Mouse (Mus musculus) heart, embryonic 12.5 days (tissue): ENCODE measurements around the gene Paqr4. TPM values are rescaled to one million over a fixed set of nuclear protein-coding genes. Genes with fewer than 3 reads are reported as not detected.
A peak's percentile ranks its signal among the peaks of the same experiment; 100 is the strongest.

ENCODE experiments used
- ATAC-seq: fragments of 200-750 bp; cut with Nextera tagmentation; 2 replicates; pipeline ENCODE4 v1.8.0; 2017; ENCODE audit warnings: moderate TSS enrichment, moderate library complexity; ENCODE audit not compliant: insufficient number of reproducible peaks, low FRiP score
- H3K27ac ChIP-seq: fragments of 300-500 bp; sonication (generic); 2 replicates; pipeline ENCODE4 v1.5.1; 2016; ENCODE audit warnings: mild to moderate bottlenecking, moderate library complexity; ENCODE audit not compliant: poor library complexity, severe bottlenecking
- H3K27me3 ChIP-seq: fragments of 300-500 bp; sonication (generic); replicated peaks from 2 replicates; pipeline ENCODE4 v1.6.1; 2016; ENCODE audit warnings: mild to moderate bottlenecking, moderate library complexity
- H3K36me3 ChIP-seq: fragments of 300-500 bp; sonication (generic); 2 replicates; pipeline ENCODE4 v1.6.1; 2016; ENCODE audit warnings: mild to moderate bottlenecking, moderate library complexity
- H3K4me1 ChIP-seq: fragments of 300-500 bp; sonication (generic); replicated peaks from 2 replicates; pipeline ENCODE4 v1.6.1; 2016; ENCODE audit warnings: mild to moderate bottlenecking
- H3K4me2 ChIP-seq: fragments of 300-500 bp; sonication (generic); 2 replicates; pipeline ENCODE4 v1.6.1; 2016; ENCODE audit warnings: mild to moderate bottlenecking, moderate library complexity
- H3K4me3 ChIP-seq: fragments of 300-500 bp; sonication (generic); 2 replicates; pipeline ENCODE4 v1.5.1; 2016; ENCODE audit warnings: mild to moderate bottlenecking
- H3K9ac ChIP-seq: fragments of 300-500 bp; sonication (generic); 2 replicates; pipeline ENCODE4 v1.6.1; 2016; ENCODE audit warnings: mild to moderate bottlenecking, moderate library complexity
- H3K9me3 ChIP-seq: fragments of 300-500 bp; sonication (generic); replicated peaks from 2 replicates; pipeline ENCODE4 v1.6.1; 2016; ENCODE audit warnings: mild to moderate bottlenecking, moderate library complexity
- WGBS: fragments of 180-500 bp; shearing (Covaris S2); methylation state at CpG from one replicate; pipeline ENCODE4 v1.1.7; 2016; 5-methylcytosine and 5-hydroxymethylcytosine counted together
- polyA plus RNA-seq: library from polyadenylated mRNA; unstranded; fragments of >200 nt; fragmentation: Nextera tagmentation; extraction: Ambion mirVana; gene quantifications from 2 replicates; pipeline ENCODE4 v1.2.1, GENCODE M21; 2016

Gene Paqr4
- polyA plus RNA-seq, 1 experiment from 2014 or later: 10.3 TPM

- no peak overlapping the region for H3K4me2 ChIP-seq
These were observed 917 bp upstream of the Paqr4 start for GRCm38 (mm10) chr17:23741359-23742209.

DNA sequence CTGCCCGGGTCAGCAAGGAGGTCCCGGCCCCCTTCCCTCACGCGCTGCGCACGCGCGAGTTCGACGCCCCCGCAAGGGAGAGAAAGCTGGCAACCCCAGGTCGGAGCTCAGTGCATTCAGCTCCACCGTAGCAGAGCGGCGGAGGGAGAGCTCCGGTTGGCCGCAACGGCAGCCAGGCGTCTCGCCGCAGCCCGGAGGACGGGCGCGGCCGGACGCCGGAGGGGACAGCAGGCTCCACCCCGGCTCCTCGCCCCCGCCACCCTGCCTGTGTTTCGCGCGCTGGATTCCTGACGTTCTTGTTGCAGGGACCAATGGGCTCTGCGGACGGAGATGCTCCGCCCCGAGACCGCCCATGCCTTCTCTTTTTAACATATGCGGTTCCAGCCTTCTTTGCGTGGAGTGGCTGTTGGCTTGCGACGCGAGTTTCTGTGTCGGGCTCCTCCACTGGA, 507 bp downstream of the Paqr4 start:
- Histone ChIP-seq H3K27ac (no peak overlapping the region), H3K4me2 (peak overlapping the region; percentile 98), H3K9me3 (no peaks in the 10 kb centered on the region), H3K4me3 (peak overlapping the region; percentile 66), H3K4me1 (peaks cover 43% of the 10 kb centered on the region), H3K27me3 (peaks cover 80% of the 10 kb centered on the region), H3K36me3 (peaks cover 19% of the 10 kb centered on the region), H3K9ac (peak overlapping the region; percentile 81)
- peak; percentile 76 for ATAC-seq
- WGBS: under 1% methylated on average over 46 of the region's 46 CpGs

More at GRCm38 (mm10) chr17:23741359-23742209, 917 bp upstream of the Paqr4 start:
- H3K9ac ChIP-seq: no peak overlapping the region
- H3K36me3 ChIP-seq: peaks cover 5% of the 10 kb centered on the region; the same call in 1 of the 2 replicates
- H3K4me1 ChIP-seq: peaks cover 55% of the 10 kb centered on the region
- WGBS: 47% methylated on average over 36 of the region's 38 CpGs
- ATAC-seq: no peak
- H3K27ac ChIP-seq: no peak overlapping the region
- H3K27me3 ChIP-seq: peaks cover 87% of the 10 kb centered on the region
- no peaks in the 10 kb centered on the region for H3K9me3 ChIP-seq
- H3K4me3 ChIP-seq: no peak overlapping the region

DNA sequence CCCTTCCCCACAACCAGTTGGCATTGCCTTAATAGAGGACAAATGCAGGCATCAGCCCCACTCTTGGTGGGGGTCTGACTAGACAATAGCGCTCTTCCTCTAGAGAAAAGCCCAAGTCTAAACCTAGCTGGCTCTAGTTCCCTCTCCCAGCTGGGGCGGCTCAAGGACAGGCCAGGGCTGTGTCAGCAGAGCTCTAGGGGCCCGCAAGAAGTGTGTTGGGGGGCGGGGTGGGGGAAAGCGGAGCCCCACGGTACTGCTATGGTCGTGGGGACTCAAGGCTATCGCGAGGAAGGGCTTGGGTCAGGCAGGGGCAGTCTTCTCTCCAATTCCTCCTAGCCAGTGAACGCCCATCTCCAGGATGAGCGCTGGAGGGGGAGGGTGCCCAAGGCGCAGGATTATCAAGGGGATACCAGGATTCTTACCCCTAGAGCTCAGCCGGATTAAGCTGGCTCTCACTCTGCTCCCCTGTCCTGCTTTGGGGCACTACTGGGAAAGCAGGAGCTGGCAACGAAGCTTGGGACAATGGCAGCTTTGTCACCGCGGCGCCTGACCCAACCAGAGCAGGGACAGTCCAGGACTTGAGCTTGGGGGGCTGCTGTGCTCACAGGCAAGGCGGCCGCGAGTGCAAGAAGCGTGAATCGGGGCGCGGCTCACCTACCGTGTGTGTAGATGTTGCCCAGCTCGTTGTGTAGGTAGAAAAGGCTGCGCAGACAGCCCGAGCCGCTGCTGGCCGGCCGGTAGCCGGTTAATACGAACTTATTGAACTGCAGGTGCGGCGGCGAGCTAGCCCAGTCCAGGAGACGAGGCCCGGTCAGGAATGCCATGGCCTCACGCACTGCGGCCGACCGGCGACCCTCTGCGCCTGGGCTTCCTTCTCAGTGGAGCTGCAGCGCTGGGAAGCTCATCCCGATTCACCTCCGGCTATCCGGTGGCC, 1.2 kb downstream of the Paqr4 start:
- Histone ChIP-seq H3K4me2 (peak overlapping the region; percentile 98), H3K27ac (no peak overlapping the region), H3K4me3 (peak overlapping the region; percentile 66), H3K9ac (peak overlapping the region; percentile 81), H3K9me3 (no peaks in the 10 kb centered on the region), H3K36me3 (peaks cover 26% of the 10 kb centered on the region), H3K4me1 (peaks cover 36% of the 10 kb centered on the region), H3K27me3 (peaks cover 73% of the 10 kb centered on the region)
- ATAC-seq: peak; percentile 38; the same call in 1 of the 2 replicates
- under 1% methylated on average over 48 of the region's 48 CpGs for WGBS

GRCm38 (mm10) chr17:23738836-23739201, 1.8 kb downstream of the Paqr4 start:
- WGBS: 33% methylated on average over 2 of the region's 2 CpGs
- ATAC-seq: no peak
- H3K36me3 ChIP-seq: peaks cover 32% of the 10 kb centered on the region
- H3K9ac ChIP-seq: peak overlapping the region; percentile 81; the same call in 1 of the 2 replicates
- H3K4me1 ChIP-seq: peaks cover 33% of the 10 kb centered on the region
- H3K9me3 ChIP-seq: no peaks in the 10 kb centered on the region
- H3K4me3 ChIP-seq: peak overlapping the region; percentile 66
- peaks cover 67% of the 10 kb centered on the region for H3K27me3 ChIP-seq
- H3K27ac ChIP-seq: no peak overlapping the region
- H3K4me2 ChIP-seq: peak overlapping the region; percentile 98

DNA sequence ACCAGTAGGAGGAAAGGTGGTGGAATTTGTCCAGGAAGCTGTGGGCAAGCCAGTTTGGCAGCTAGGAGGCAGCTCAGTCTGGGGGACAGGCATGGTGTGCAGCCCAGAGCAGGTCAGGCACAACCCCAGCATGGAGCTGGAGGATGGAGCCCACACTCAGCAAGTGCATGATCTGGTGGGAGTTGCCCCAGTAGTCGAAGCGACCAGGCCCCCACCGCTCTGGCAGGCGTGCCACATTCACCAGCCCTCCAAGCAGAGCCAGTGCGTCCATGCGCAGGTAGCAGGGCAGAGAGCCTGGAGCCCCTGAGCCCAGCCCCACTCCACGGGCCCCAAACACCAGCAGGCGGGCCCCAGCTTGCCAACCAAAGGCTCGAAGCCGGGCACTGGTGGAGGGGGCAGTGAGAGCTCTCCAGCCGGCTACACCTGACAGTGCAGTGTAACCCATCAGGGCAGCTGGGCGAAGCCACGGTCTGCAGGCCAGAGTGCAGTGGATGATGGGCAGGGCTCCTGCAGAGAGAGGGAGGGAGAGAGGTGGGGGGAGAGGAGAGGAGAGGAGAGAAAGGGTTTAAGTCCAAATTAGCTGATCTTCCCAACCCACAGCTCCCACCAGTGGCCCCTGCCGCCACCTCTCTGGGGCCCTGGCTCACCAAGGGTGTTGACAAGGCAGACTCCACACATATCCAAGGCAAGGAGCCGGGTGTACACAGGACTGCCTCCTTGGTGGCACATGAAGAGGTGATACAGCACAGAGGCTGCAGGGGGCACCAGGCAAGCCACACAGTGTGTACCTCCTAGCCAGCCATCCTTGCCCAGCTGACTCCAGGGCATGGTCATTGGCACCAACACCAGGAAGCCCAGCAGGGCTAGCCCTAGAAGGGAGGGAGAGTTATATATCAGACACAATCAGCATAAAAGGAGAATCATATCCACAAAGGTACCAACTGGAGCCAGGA, 2.9 kb downstream of the Paqr4 start:
- Histone ChIP-seq H3K4me2 (no peak overlapping the region), H3K27me3 (peaks cover 56% of the 10 kb centered on the region), H3K4me3 (no peak overlapping the region), H3K4me1 (peaks cover 33% of the 10 kb centered on the region), H3K9ac (0 out of 2 replicates have a peak overlapping the region, but pooled peaks have one; percentile 9), H3K9me3 (no peaks in the 10 kb centered on the region), H3K27ac (no peak overlapping the region), H3K36me3 (peaks cover 38% of the 10 kb centered on the region)
- 58% methylated on average over 15 of the region's 15 CpGs for WGBS
- no peak for ATAC-seq

GRCm38 (mm10) chr17:23734341-23734740, 6.3 kb downstream of the Paqr4 start:
- no peaks in the 10 kb centered on the region for H3K9me3 ChIP-seq
- no peak overlapping the region for H3K4me2 ChIP-seq
- peaks cover 17% of the 10 kb centered on the region for H3K4me1 ChIP-seq
- no peak overlapping the region for H3K9ac ChIP-seq
- H3K27ac ChIP-seq: no peak overlapping the region
- H3K4me3 ChIP-seq: no peak overlapping the region
- WGBS: 81% methylated on average over 1 of the region's 1 CpGs
- ATAC-seq: no peak
- peaks cover 29% of the 10 kb centered on the region for H3K27me3 ChIP-seq
- H3K36me3 ChIP-seq: peaks cover 38% of the 10 kb centered on the region

GRCm38 (mm10) chr17:23730441-23730840, 10.2 kb downstream of the Paqr4 start:
- Histone ChIP-seq H3K9ac (no peak overlapping the region), H3K4me2 (no peak overlapping the region), H3K9me3 (no peaks in the 10 kb centered on the region), H3K27me3 (0 out of 2 replicates have a peak, but pooled peaks cover under 1% of the 10 kb centered on the region), H3K36me3 (peaks cover 22% of the 10 kb centered on the region), H3K4me3 (no peak overlapping the region), H3K4me1 (peaks cover 7% of the 10 kb centered on the region), H3K27ac (no peak overlapping the region)
- no peak for ATAC-seq
- WGBS: 33% methylated on average over 1 of the region's 1 CpGs

- peak overlapping the region; percentile 91 for H3K27ac ChIP-seq
- WGBS: under 1% methylated on average over 19 of the region's 20 CpGs
- no peaks in the 10 kb centered on the region for H3K36me3 ChIP-seq
- peak overlapping the region; percentile 89 for H3K4me3 ChIP-seq
- no peaks in the 10 kb centered on the region for H3K9me3 ChIP-seq
- ATAC-seq: peak; percentile 93
- H3K4me1 ChIP-seq: peaks cover 8% of the 10 kb centered on the region
- H3K27me3 ChIP-seq: no peaks in the 10 kb centered on the region
- peak overlapping the region; percentile 87 for H3K9ac ChIP-seq
- H3K4me2 ChIP-seq: peak overlapping the region; percentile 72
These were observed 13.9 kb downstream of the Paqr4 start for GRCm38 (mm10) chr17:23726758-23727142.

GRCm38 (mm10) chr17:23725999-23726757, 14.5 kb downstream of the Paqr4 start, which contains the start of gene Pkmyt1:
TSS of gene Pkmyt1 (plus strand) at chr17:23726336.
- peak; percentile 95 for ATAC-seq
- Histone ChIP-seq H3K4me2 (peak within 1 kb of the TSS; percentile 72), H3K27ac (peak within 1 kb of the TSS; percentile 91), H3K4me1 (peaks cover 8% of the 10 kb centered on the region), H3K27me3 (peaks cover 3% of the 10 kb centered on the region; the same call in 1 of the 2 replicates), H3K4me3 (peak within 1 kb of the TSS; percentile 89), H3K9me3 (no peaks in the 10 kb centered on the region), H3K9ac (peak within 1 kb of the TSS; percentile 87), H3K36me3 (no peaks in the 10 kb centered on the region)
- 2% methylated on average over 72 of the region's 73 CpGs for WGBS
